Mouse (Mus musculus): ENCODE results near the gene Gripap1. TPM values are rescaled to one million over a fixed set of nuclear protein-coding genes. Genes with fewer than 3 reads are reported as not detected.
A peak's percentile ranks its signal among the peaks of the same experiment; 100 is the strongest.

Gene Gripap1
- polyA plus RNA-seq, 1 experiment from 2014 or later, result 27.7 TPM

DNA sequence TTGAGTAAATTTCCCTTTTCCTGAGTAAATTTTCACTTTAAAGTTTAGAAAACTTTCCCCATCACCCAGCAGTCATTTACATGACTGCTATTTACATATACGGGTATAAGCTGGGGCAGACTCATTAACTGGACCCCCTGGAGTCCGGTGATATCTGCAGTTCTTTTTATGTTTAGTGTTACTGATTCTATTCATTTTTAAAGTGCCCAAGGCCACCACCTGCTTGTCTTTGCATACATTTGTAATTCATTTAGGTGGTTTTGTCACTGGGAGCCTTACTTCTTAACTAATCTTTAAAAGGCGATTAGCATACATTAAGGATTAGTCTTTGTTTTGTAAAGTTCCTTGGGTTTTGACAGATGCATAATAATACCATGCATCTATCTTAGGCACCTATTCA is 80.3 kb downstream of the Gripap1 start:
- no peak overlapping the region for H3K4me3 ChIP-seq (ENCODE audit: low read depth, low read length)
- no peak overlapping the region for H3K9ac ChIP-seq (ENCODE audit: low read depth, low read length)
- no peak overlapping the region for H3K27ac ChIP-seq (ENCODE audit: low read length)
- H3K4me2 ChIP-seq (ENCODE audit: low read depth, low read length), result no peak overlapping the region
- H3K36me3 ChIP-seq (ENCODE audit: control insufficient read depth, insufficient read depth), result peaks cover 34% of the 10 kb centered on the region
- no peaks in the 10 kb centered on the region for H3K27me3 ChIP-seq (ENCODE audit: control insufficient read depth, insufficient read depth, low read depth, low read length)
- H3K4me1 ChIP-seq (ENCODE audit: control insufficient read depth, low read depth, low read length), result no peaks in the 10 kb centered on the region; the same call in 1 of the 2 replicates
- ATAC-seq (ENCODE audit: low read depth), result no peak
- 68% methylated on average over 3 of the region's 3 CpGs for WGBS (ENCODE audit: insufficient replicate concordance)
- H3K9me3 ChIP-seq (replicated peaks; ENCODE audit: control insufficient read depth, low read length), result no peaks in the 10 kb centered on the region

MicroRNAs within 50 kb of the gene (microRNA counts, 519-probe panel; counts per million panel counts)
- 2,018 counts per million, percentile 27 among the panel's probes with 10 or more counts for microRNA mmu-miR-1198

Small RNA genes within 50 kb of the gene (microRNA-seq; reads per million reads assigned to microRNA genes)
- gene Mir1198, result 29.3 reads per million, percentile 41 among the genes with 10 or more reads in this experiment

Other genes with a start within 250 kb of the Gripap1 start
- 0.09 TPM in 1 of 2 replicates, not detected in the other for gene Foxp3, start 216.1 kb upstream of the Gripap1 start, polyA plus RNA-seq (2015; fragmentation: Nextera tagmentation; extraction: Ambion mirVana)
- gene Ppp1r3f, start 215.5 kb upstream of the Gripap1 start, polyA plus RNA-seq (2015; fragmentation: Nextera tagmentation; extraction: Ambion mirVana), result 0.21 and 0.24 TPM in 2 replicates
- gene Ccdc22, start 184.2 kb upstream of the Gripap1 start, polyA plus RNA-seq (2015; fragmentation: Nextera tagmentation; extraction: Ambion mirVana), result 17.3 and 17.6 TPM in 2 replicates
- 0.04 and 0.06 TPM in 2 replicates for gene Cacna1f, start 182.7 kb upstream of the Gripap1 start, polyA plus RNA-seq (2015; fragmentation: Nextera tagmentation; extraction: Ambion mirVana)
- gene Syp, start 151.3 kb upstream of the Gripap1 start, polyA plus RNA-seq (2015; fragmentation: Nextera tagmentation; extraction: Ambion mirVana), result 0.25 and 0.32 TPM in 2 replicates
- 1.4 and 2.3 TPM in 2 replicates for gene Prickle3, start 132.5 kb upstream of the Gripap1 start, polyA plus RNA-seq (2015; fragmentation: Nextera tagmentation; extraction: Ambion mirVana)
- gene Plp2, start 118.4 kb upstream of the Gripap1 start, polyA plus RNA-seq (2015; fragmentation: Nextera tagmentation; extraction: Ambion mirVana), result 24.8 and 29.2 TPM in 2 replicates
- gene Magix, start 108.5 kb upstream of the Gripap1 start, polyA plus RNA-seq (2015; fragmentation: Nextera tagmentation; extraction: Ambion mirVana), result 0.12 TPM in 1 of 2 replicates, not detected in the other
- 13.4 and 14.0 TPM in 2 replicates for gene Gpkow, start 92.6 kb upstream of the Gripap1 start, polyA plus RNA-seq (2015; fragmentation: Nextera tagmentation; extraction: Ambion mirVana)
- gene Wdr45, start 75.4 kb upstream of the Gripap1 start, polyA plus RNA-seq (2015; fragmentation: Nextera tagmentation; extraction: Ambion mirVana), result 19.9 and 21.8 TPM in 2 replicates
- gene Gm45208, start 67.5 kb upstream of the Gripap1 start, polyA plus RNA-seq (2015; fragmentation: Nextera tagmentation; extraction: Ambion mirVana), result 0.27 and 0.51 TPM in 2 replicates
- 5.2 and 6.0 TPM in 2 replicates for gene Praf2, start 61.3 kb upstream of the Gripap1 start, polyA plus RNA-seq (2015; fragmentation: Nextera tagmentation; extraction: Ambion mirVana)
- 1.6 and 1.9 TPM in 2 replicates for gene Ccdc120, start 38.9 kb upstream of the Gripap1 start, polyA plus RNA-seq (2015; fragmentation: Nextera tagmentation; extraction: Ambion mirVana)
- 9.5 and 11.4 TPM in 2 replicates for gene Tfe3, start 27.2 kb upstream of the Gripap1 start, polyA plus RNA-seq (2015; fragmentation: Nextera tagmentation; extraction: Ambion mirVana)
- gene Kcnd1, start 32.5 kb downstream of the Gripap1 start, polyA plus RNA-seq (2015; fragmentation: Nextera tagmentation; extraction: Ambion mirVana), result 0.19 TPM in 2 replicates
- 32.9 and 42.5 TPM in 2 replicates for gene Otud5, start 51.6 kb downstream of the Gripap1 start, polyA plus RNA-seq (2015; fragmentation: Nextera tagmentation; extraction: Ambion mirVana)
- gene Pim2, start 88.5 kb downstream of the Gripap1 start, polyA plus RNA-seq (2015; fragmentation: Nextera tagmentation; extraction: Ambion mirVana), result 3.1 and 3.5 TPM in 2 replicates
- gene Slc35a2, start 94.3 kb downstream of the Gripap1 start, polyA plus RNA-seq (2015; fragmentation: Nextera tagmentation; extraction: Ambion mirVana), result 13.5 and 14.2 TPM in 2 replicates
- gene Pqbp1, start 109.5 kb downstream of the Gripap1 start, polyA plus RNA-seq (2015; fragmentation: Nextera tagmentation; extraction: Ambion mirVana), result 36.8 and 38.6 TPM in 2 replicates
- 90.8 and 94.9 TPM in 2 replicates for gene Timm17b, start 109.6 kb downstream of the Gripap1 start, polyA plus RNA-seq (2015; fragmentation: Nextera tagmentation; extraction: Ambion mirVana)
- not detected in 2 replicates for gene Gm10491, start 118.1 kb downstream of the Gripap1 start, polyA plus RNA-seq (2015; fragmentation: Nextera tagmentation; extraction: Ambion mirVana)
- not detected in 2 replicates for gene Gm10490, start 119.8 kb downstream of the Gripap1 start, polyA plus RNA-seq (2015; fragmentation: Nextera tagmentation; extraction: Ambion mirVana)
- 0.05 and 0.17 TPM in 2 replicates for gene Pcsk1n, start 130.1 kb downstream of the Gripap1 start, polyA plus RNA-seq (2015; fragmentation: Nextera tagmentation; extraction: Ambion mirVana)
- gene Eras, start 138.8 kb downstream of the Gripap1 start, polyA plus RNA-seq (2015; fragmentation: Nextera tagmentation; extraction: Ambion mirVana), result not detected in 2 replicates
- 11.5 and 12.1 TPM in 2 replicates for gene Hdac6, start 158.1 kb downstream of the Gripap1 start, polyA plus RNA-seq (2015; fragmentation: Nextera tagmentation; extraction: Ambion mirVana)
- gene Gata1, start 188.3 kb downstream of the Gripap1 start, polyA plus RNA-seq (2015; fragmentation: Nextera tagmentation; extraction: Ambion mirVana), result 101 and 107 TPM in 2 replicates
- gene Glod5, start 228.7 kb downstream of the Gripap1 start, polyA plus RNA-seq (2015; fragmentation: Nextera tagmentation; extraction: Ambion mirVana), result 0.13 and 0.28 TPM in 2 replicates

Measured in liver, embryonic 16.5 days (tissue).